Mouse (Mus musculus): ENCODE measurements at regions not wholly inside any gene's neighbourhood (a gene's known extent, or its start where the extent isn't known, plus 50 kb on each side); places are given as distances from the start of the nearest gene placed in this dataset.

DNA sequence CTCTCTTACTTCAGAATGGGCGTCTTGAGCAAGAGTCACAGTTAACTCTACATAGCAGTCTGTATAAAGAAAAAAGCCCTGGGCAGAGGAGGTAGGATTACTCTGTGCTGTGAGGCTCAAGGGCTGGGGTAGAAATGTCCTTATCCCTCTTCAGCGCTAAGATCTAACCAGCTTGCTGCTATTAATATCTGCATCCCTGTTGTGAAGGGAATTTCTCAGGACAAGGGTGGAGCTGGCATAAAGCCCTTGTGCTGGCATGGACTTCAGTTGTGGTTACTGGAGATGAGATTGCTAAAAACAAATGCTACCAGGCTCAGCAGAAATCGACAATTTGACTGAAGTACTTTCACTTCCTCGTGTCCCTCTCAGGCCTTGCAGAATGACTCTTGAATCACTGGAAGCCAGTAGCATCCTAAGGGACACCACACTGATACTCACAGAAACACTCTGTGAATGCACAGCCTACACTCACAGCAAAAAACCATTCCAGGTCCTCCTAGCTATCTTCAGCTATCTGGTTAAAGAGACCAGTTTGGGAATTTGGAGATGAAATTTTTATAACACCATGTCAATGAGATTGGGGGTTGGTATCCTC, 185.1 kb upstream of the B3gat1 start:
- intact Hi-C loops (cut with DNase I) = loop anchor here (5.0 kb wide), 1 partner anchor 84 kb away; no protein-coding TSS in a partner anchor
- DNase-seq (ENCODE audit: low spot score in 2 of 2) = peak; percentile 34 to 35

DNA sequence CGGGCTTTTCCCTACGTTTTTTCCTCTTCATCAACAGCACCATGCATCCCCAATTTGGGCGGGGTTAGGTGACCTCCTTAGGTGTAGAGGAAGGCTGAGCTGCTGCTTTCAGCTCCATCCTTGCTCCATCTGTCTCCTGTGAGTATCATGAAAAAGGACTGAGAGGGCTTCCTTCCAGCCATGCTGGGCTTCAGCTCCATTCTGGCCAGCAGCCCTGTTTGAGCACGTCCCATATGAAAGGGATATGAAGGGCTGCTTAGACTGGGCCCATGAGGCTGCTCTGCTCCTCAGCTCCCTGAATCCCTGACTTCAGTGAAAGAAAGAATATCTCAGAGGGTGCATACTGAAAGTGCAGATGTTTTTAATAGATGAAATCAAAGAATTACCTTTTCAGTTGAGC, 184.4 kb upstream of the B3gat1 start:
- intact Hi-C loops (cut with DNase I) = loop anchor here (5.0 kb wide), 1 partner anchor 83 kb away; no protein-coding TSS in a partner anchor
- DNase-seq (ENCODE audit: low spot score in 2 of 2) = no peak

DNA sequence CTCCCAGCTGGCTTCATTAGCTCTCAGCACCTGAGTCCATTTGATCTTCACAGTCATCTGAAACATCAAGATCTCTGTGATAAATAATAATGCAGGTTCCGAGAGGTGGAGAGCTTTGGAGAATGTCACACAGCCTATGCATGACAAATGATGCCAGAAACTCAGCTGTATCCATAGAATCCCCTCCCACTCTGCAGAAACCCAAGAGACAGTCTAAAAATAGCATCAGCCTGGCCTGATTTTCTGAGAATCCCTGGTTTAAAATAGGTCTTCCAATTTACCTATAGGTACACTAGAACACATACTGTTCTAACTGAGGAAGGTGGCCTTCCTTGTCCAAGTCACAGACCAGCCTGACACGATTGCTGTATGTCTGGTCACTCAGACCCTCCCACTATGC, 184.0 kb upstream of the B3gat1 start:
- DNase-seq (ENCODE audit: low spot score in 2 of 2) = peak in 1 of 2 experiments; percentile 56
- intact Hi-C loops (cut with DNase I) = loop anchor here (5.0 kb wide), 1 partner anchor 83 kb away; no protein-coding TSS in a partner anchor

DNA sequence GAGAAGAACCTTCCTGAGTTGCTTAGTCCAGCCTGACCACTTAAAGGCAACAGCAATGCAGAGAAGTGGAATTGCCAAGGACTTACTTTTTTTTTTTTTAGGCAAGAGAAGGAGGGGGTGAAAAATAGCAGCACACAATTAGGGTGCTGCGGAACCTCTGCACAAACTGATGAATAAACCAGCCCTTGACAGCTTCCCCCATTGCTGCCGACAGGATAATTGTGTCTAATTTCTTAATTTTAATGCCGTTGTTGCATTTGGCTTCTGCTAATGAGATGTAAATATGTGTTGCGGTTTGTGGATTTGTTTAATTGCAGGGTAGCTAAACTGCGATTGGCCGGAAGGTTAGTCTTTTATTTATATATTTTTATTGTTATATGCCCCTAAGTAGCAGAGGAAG, 157.5 kb upstream of the B3gat1 start:
- no peak for DNase-seq (ENCODE audit: low spot score in 2 of 2)
- intact Hi-C loops (cut with DNase I) = no loop called here

DNA sequence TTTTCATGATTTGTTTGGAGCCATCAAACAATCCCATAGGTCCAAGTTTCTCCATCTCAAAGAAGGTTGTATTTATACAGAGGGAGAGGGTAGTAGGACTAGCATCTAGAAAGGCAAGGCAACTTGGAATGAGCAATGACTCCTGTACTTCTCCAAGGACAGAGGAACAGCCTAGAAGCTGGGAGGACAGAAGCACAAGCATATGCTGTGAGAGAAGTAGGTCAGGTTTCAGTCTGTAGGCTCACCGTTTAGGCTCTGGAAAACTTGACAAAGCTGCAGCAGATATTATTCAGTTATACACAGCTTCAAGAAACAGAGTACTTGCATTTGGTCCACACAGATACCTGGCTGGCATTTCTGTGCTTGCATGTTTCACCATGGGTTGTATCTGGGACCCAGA, 131.5 kb upstream of the B3gat1 start:
- intact Hi-C loops (cut with DNase I) = no loop called here

GRCm38 (mm10) chr9:26604552-26604951, 129.0 kb upstream of the B3gat1 start:
- intact Hi-C loops (cut with DNase I) = no loop called here
- DNase-seq (ENCODE audit: low spot score in 2 of 2) = peak in 1 of 2 experiments; percentile 46

More for the DNA sequence above, 131.5 kb upstream of the B3gat1 start:
- no peak for DNase-seq (ENCODE audit: low spot score in 2 of 2)

GRCm38 (mm10) chr9:26611711-26612437, 121.7 kb upstream of the B3gat1 start:
- DNase-seq (ENCODE audit: low spot score in 2 of 2) = peak in 1 of 2 experiments; percentile 20
- intact Hi-C loops (cut with DNase I) = no loop called here

GRCm38 (mm10) chr9:26622840-26623448, 110.6 kb upstream of the B3gat1 start:
- intact Hi-C loops (cut with DNase I) = no loop called here

DNA sequence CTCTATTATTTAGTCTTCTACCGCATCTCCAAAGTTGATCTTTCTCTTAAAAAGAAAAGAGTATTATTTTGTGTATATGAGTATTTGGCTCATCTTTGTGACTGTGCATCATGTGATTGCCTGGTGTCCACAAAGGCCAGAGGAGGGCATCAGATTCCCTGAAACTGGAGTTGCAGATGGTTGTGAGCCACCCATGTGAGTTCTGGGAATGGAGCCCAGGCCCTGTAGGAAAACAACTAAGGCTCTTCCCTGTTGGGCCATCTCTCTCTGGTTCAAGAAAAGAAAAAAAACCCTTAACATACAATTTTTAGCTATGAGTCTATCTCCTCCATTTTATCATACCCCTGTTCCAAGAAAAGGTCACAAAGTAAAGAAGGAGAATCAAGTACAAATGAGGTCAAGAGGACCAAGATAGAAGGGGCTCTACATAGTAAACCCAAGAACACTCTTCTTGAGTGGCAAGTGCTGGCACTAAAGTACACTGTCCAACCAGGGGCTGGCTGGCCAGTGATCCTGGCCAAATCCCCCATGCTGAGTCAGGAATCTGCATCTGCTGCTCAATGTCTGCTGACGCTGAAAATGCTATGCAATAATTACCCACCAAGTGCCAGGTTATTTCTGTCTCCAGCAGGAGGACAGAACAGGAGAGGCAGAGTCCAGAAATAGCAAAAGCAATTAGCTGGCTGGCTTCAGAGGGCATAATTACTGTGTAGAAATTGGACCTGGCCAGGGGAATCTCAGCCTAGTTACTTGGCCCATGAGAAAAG, 108.2 kb upstream of the B3gat1 start:
- no peak for DNase-seq (ENCODE audit: low spot score in 2 of 2)
- intact Hi-C loops (cut with DNase I) = no loop called here

More at GRCm38 (mm10) chr9:26622840-26623448, 110.6 kb upstream of the B3gat1 start:
- no peak for DNase-seq (ENCODE audit: low spot score in 2 of 2)

- intact Hi-C loops (cut with DNase I) = loop anchor here (2.0 to 10.0 kb wide), 4 partner anchors 86 to 738 kb away; no protein-coding TSS in a partner anchor
- DNase-seq (ENCODE audit: low spot score in 2 of 2) = peak; percentile 66 to 84
These were observed 100.5 kb upstream of the B3gat1 start for GRCm38 (mm10) chr9:26632891-26633650.

DNA sequence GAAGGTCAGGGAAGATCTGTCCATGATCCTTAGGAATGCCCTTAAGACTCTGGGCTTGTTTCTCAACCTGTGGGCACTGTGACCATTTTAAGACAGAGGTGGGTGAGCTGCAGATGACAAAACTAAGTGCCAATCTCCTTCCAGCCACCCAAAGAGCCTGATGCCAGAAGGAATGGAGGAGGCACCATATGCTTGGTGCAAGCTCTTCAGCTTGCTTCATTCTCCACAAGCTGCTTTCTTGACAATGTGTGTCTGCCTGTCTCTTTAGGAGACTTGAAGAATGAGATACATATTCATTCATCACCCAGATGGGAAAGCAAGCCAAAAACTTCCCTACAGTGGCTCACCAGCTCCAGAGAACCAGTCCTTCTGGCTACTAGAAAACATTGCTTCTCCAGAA, 98.3 kb upstream of the B3gat1 start:
- intact Hi-C loops (cut with DNase I) = loop anchor here (10.0 kb wide), 2 partner anchors 260 to 740 kb away; no protein-coding TSS in a partner anchor
- peak; percentile 67 to 79 for DNase-seq (ENCODE audit: low spot score in 2 of 2)

DNA sequence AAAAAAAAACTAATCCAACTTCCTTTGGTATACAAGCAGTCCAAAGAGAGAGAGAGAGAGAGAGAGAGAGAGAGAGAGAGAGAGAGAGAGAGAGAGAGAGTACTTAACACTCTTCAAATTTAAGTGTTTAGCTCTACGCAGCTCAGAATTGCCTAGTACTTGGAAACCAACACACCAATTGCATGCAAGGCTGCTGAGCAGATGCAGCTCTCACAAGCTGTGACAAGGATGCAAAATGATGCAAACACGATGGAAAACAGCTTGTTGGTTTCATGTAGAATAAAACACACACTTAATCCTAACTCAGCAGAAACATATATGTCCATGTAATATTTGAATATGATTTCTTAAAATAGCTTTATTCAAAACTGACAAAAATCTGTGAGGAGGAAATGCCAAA, 94.9 kb upstream of the B3gat1 start:
- DNase-seq (ENCODE audit: low spot score in 2 of 2) = no peak
- intact Hi-C loops (cut with DNase I) = loop anchor here (10.0 kb wide), 2 partner anchors 264 to 744 kb away; no protein-coding TSS in a partner anchor

GRCm38 (mm10) chr9:26642302-26642701, 91.2 kb upstream of the B3gat1 start:
- intact Hi-C loops (cut with DNase I) = loop anchor here (5.0 kb wide), 1 partner anchor 95 kb away; no protein-coding TSS in a partner anchor
- DNase-seq (ENCODE audit: low spot score in 2 of 2) = no peak

DNA sequence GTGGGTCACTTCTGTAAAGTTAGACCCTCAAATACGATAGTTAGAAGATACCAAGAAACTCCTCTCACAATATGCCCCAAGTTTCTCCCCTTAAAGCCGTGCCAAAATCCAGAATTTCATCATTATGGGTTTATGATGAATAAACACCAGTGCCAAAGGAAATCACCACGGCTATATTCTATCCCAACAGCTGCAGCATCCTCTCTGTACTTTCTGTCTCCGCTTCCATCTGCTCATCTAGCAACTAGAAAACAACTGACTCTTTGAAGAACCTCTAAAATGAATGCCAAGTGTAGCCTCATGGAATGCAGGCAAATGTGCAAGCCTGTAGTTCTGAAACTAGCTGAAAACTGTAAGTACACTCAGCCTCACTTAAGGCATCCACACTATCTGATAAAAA, 90.7 kb upstream of the B3gat1 start:
- DNase-seq (ENCODE audit: low spot score in 2 of 2) = peak; percentile 22 to 36
- intact Hi-C loops (cut with DNase I) = loop anchor here (5.0 kb wide), 1 partner anchor 94 kb away; no protein-coding TSS in a partner anchor

DNA sequence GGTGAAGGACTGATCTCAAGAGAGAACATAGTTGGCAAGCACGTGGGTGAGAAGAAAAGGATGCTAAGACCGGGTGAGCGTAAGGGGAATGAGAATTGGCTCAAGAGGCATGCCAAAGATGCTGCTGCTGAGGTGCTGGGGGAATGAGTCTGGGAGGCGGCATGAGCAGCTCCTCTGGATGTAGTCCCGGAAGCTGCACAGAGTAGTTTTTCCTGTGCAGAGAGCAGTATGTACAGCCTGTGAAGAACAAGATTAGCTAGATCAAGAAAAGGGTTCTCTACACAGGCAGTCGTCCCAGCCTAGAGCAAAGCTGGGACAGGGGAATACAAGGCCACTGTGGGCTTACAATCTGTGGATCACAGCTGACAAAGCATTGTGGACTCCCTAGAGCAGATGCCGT, 84.0 kb upstream of the B3gat1 start:
- intact Hi-C loops (cut with DNase I) = no loop called here
- DNase-seq (ENCODE audit: low spot score in 2 of 2) = peak in 1 of 2 experiments; percentile 23

GRCm38 (mm10) chr9:26652920-26653319, 80.6 kb upstream of the B3gat1 start:
- DNase-seq (ENCODE audit: low spot score in 2 of 2) = no peak
- intact Hi-C loops (cut with DNase I) = no loop called here

- no peak for DNase-seq (ENCODE audit: low spot score in 2 of 2)
- intact Hi-C loops (cut with DNase I) = no loop called here
These were observed 74.2 kb upstream of the B3gat1 start for GRCm38 (mm10) chr9:26659366-26659765.

DNA sequence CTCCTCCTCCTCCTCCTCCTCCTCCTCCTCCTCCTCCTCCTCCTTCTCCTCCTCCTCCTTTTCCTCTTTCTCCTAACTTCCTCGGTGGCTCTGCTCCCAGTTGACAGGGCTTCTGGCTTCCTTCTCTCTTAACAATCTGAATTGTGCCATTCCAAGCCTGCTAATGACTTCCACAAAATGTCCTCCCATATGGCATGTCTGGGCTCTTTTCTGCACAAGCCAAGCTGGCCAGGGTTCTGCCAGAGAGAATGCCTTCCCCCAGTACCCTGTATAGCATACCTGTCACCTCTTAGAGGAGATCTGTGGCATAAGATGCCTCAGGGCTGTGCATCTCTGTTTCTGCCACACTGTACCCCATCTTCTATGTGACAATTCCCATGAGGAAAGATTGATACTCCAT, 70.0 kb upstream of the B3gat1 start:
- no peak for DNase-seq (ENCODE audit: low spot score in 2 of 2)
- intact Hi-C loops (cut with DNase I) = no loop called here

DNA sequence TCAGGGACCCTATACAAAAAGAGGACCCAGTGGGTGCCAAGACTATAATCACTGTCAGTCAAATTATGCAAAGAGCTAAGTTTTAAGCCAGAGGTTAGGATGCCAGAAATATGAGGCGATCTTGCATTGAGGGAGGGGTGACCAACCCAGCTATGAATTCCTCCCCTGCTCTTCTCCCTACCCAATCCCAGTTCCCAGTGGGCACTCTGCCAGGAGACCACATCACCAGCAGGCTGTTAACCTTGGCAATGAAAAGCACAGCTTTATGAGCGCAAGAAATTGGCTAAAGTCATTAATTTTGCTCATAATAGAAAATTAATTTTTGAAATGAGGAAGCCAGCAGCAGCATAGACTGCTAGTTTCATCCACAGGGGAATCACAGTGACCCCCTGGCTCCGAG, 65.7 kb upstream of the B3gat1 start:
- intact Hi-C loops (cut with DNase I) = no loop called here
- DNase-seq (ENCODE audit: low spot score in 2 of 2) = no peak

Measured in left cerebral cortex, postnatal 14 days (tissue).